Mouse (Mus musculus) heart, adult 2 months (tissue): ENCODE results near the gene Lrrc49. TPM values are rescaled to one million over a fixed set of nuclear protein-coding genes. Genes with fewer than 3 reads are reported as not detected.
A peak's percentile ranks its signal among the peaks of the same experiment; 100 is the strongest.

ENCODE experiments used
- DNase-seq, 2 experiments: peaks; one replicate each; pipeline ENCODE4 v3.0.0; 2021
- H3K27ac ChIP-seq: fragments of 200-600 bp; 2 replicates; pipeline ENCODE4 v1.8.1; 2022
- H3K27me3 ChIP-seq: fragments of 200-500 bp; 2 replicates; pipeline ENCODE4 v1.6.1; 2012; ENCODE audit warnings: mild to moderate bottlenecking, low read length, inconsistent platforms, mixed read lengths; ENCODE audit not compliant: control insufficient read depth, insufficient read depth
- H3K36me3 ChIP-seq: fragments of 200-500 bp; 2 replicates; pipeline ENCODE4 v1.6.1; 2012; ENCODE audit warnings: low read length, inconsistent platforms; ENCODE audit not compliant: control insufficient read depth, insufficient read depth
- H3K4me1 ChIP-seq: fragments of 200-500 bp; 2 replicates; pipeline ENCODE4 v1.6.1; 2011; ENCODE audit warnings: low read length; ENCODE audit not compliant: control insufficient read depth, insufficient read depth
- H3K4me3 ChIP-seq: fragments of 200-600 bp; 2 replicates; pipeline ENCODE4 v1.8.1; 2022
- H3K79me2 ChIP-seq: fragments of 200-500 bp; replicated peaks from 2 replicates; pipeline ENCODE4 v1.6.1; 2012; ENCODE audit warnings: mild to moderate bottlenecking, inconsistent platforms, low read length, moderate library complexity, mixed read lengths; ENCODE audit not compliant: control insufficient read depth, insufficient read depth
- H3K9ac ChIP-seq: fragments of 200-500 bp; 2 replicates; pipeline ENCODE4 v1.6.1; 2012; ENCODE audit warnings: low read depth, mild to moderate bottlenecking, control low read depth, inconsistent platforms, low read length, mixed read lengths
- CTCF ChIP-seq: fragments of 200-600 bp; IDR thresholded peaks from 2 replicates; pipeline ENCODE4 v1.8.1; 2022; ENCODE audit warnings: antibody characterized with exemption, mild to moderate bottlenecking, moderate library complexity
- EP300 ChIP-seq: fragments of 200-500 bp; IDR thresholded peaks from 2 replicates; pipeline ENCODE4 v1.6.1; 2011; ENCODE audit warnings: low read depth, low read length, control low read depth; ENCODE audit not compliant: insufficient read depth
- POLR2A ChIP-seq: fragments of 200-500 bp; IDR thresholded peaks from 2 replicates; pipeline ENCODE4 v1.6.1; 2011; ENCODE audit warnings: mild to moderate bottlenecking, low read depth, low read length, control low read depth; ENCODE audit not compliant: insufficient read depth
- WGBS: fragments of 180-500 bp; shearing (Covaris S2); methylation state at CpG from one replicate; pipeline ENCODE4 v1.1.7; 2018; 5-methylcytosine and 5-hydroxymethylcytosine counted together
- intact Hi-C: fragments of 180-260 bp; cut with DNase I; formaldehyde crosslinking; loops from one replicate; pipeline ENCODE4 v1.15.1; 2025
- polyA plus RNA-seq: library from polyadenylated mRNA; depleted of rRNA; stranded (reverse); fragments of >200 nt; gene quantifications from 2 replicates; pipeline ENCODE4 v1.2.3, GENCODE M21; 2012
- total RNA-seq, 2 experiments: library from RNA; stranded (reverse); gene quantifications; 2 replicates each; pipeline ENCODE4 v1.2.3; 2021

Gene Lrrc49
- total and polyA plus RNA-seq, 3 experiments = 2.1 to 3.7 (median 3.7) TPM

GRCm38 (mm10) chr9:60687415-60687814, 543 bp downstream of the Lrrc49 start:
- peak overlapping the region; percentile 61 for H3K4me3 ChIP-seq
- TF ChIP-seq POLR2A (no peak), CTCF (peak; percentile 63)
- no peaks in the 10 kb centered on the region for H3K36me3 ChIP-seq
- intact Hi-C loops = loop anchor here (2.0 kb wide), 1 partner anchor 443 kb away; no protein-coding TSS in a partner anchor
- H3K27ac ChIP-seq = peak overlapping the region; percentile 75
- 1% methylated on average over 7 of the region's 7 CpGs for WGBS
- no peaks in the 10 kb centered on the region; the same call in 1 of the 2 replicates for H3K4me1 ChIP-seq
- H3K27me3 ChIP-seq = no peaks in the 10 kb centered on the region
- DNase-seq = no peak
- H3K79me2 ChIP-seq = no peaks in the 10 kb centered on the region; the same call in 1 of the 2 replicates
- H3K9ac ChIP-seq = peak overlapping the region; percentile 37

DNA sequence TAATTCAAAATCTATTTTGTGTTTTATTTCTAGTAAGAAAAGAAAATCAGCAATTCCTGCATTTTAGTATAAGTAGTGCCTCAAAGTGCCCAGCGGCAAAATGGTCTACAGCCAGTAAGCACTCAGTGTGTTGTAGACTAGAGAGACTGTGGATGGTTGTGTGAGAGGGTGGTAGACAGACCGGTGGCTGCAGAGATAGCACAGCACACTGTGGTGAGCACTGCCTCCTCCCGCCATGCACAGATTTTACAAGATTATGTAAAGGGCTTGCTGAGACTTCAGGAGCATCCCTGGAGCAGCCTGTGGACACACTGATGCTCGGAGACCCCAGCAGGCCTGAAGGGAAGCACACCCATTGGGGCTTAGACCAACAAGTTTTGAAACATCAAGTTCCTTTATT, 5.2 kb downstream of the Lrrc49 start:
- WGBS = 87% methylated on average over 4 of the region's 4 CpGs
- Histone ChIP-seq H3K4me3 (no peak overlapping the region), H3K27ac (no peak overlapping the region), H3K27me3 (no peaks in the 10 kb centered on the region), H3K9ac (no peak overlapping the region), H3K4me1 (no peaks in the 10 kb centered on the region), H3K79me2 (no peaks in the 10 kb centered on the region; the same call in 1 of the 2 replicates), H3K36me3 (no peaks in the 10 kb centered on the region)
- DNase-seq = no peak
- intact Hi-C loops = no loop called here
- TF ChIP-seq CTCF = no peak
- no peak for TF ChIP-seq POLR2A
- no peak for TF ChIP-seq EP300

DNA sequence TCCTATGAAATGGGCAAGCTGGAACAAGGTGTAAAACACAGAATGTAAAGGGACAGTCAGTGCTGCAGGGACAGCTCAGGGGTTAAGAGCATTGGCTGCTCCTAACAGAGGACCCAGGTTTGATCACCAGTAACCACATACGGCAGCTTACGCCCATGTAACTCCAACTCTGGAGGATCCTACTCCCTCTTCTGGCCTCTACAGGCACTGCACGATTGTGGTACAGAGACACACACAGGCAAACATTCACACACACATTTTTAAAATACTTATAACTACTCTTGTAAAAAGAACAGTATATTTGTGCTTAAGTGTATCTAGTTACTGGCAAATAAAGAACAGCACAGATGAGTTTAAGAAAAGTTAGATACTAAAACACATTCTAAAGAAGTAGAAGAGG, 7.0 kb downstream of the Lrrc49 start:
- H3K27ac ChIP-seq = no peak overlapping the region
- peak; percentile 18 for TF ChIP-seq CTCF
- TF ChIP-seq POLR2A = no peak
- TF ChIP-seq EP300 = no peak
- no peaks in the 10 kb centered on the region for H3K27me3 ChIP-seq
- intact Hi-C loops = no loop called here
- no peak for DNase-seq
- H3K4me3 ChIP-seq = no peak overlapping the region
- H3K36me3 ChIP-seq = no peaks in the 10 kb centered on the region
- 94% methylated on average over 3 of the region's 3 CpGs for WGBS
- H3K79me2 ChIP-seq = no peaks in the 10 kb centered on the region; the same call in 1 of the 2 replicates
- no peaks in the 10 kb centered on the region for H3K4me1 ChIP-seq
- no peak overlapping the region for H3K9ac ChIP-seq

DNA sequence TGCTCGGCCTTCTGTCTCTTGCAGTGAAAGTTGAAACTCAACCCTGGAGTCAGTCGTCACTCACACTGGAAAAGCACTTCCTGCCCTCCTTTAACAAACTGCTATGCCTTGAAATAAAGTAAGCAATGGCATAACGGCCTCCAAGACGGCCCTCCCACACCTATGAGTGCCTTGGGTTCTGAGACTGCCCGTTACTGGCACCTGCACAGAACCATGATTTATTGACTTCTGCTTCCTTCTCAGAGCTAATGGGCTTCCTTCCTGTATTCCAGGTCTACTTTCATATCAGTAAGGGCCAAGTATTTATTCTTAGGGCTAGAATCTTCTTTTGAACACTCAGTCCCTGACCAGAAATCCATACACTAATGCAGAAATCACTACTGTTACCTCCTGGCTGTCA, 9.0 kb downstream of the Lrrc49 start:
- Histone ChIP-seq H3K27me3 (no peaks in the 10 kb centered on the region), H3K4me1 (no peaks in the 10 kb centered on the region), H3K79me2 (no peaks in the 10 kb centered on the region), H3K9ac (no peak overlapping the region), H3K27ac (no peak overlapping the region), H3K36me3 (no peaks in the 10 kb centered on the region), H3K4me3 (no peak overlapping the region)
- WGBS = 69% methylated on average over 5 of the region's 5 CpGs
- TF ChIP-seq CTCF (no peak), POLR2A (no peak), EP300 (no peak)
- intact Hi-C loops = loop anchor here (5.0 kb wide), 1 partner anchor 72 kb away; no protein-coding TSS in a partner anchor
- no peak for DNase-seq

- H3K4me1 ChIP-seq = no peaks in the 10 kb centered on the region
- H3K79me2 ChIP-seq = no peaks in the 10 kb centered on the region
- 90% methylated on average over 4 of the region's 4 CpGs for WGBS
- H3K4me3 ChIP-seq = no peak overlapping the region
- H3K36me3 ChIP-seq = no peaks in the 10 kb centered on the region
- H3K27ac ChIP-seq = no peak overlapping the region
- no peak overlapping the region for H3K9ac ChIP-seq
- intact Hi-C loops = loop anchor here (5.0 kb wide), 1 partner anchor 69 kb away; no protein-coding TSS in a partner anchor
- no peaks in the 10 kb centered on the region for H3K27me3 ChIP-seq
- no peak for DNase-seq
- TF ChIP-seq EP300 = no peak
Observed at GRCm38 (mm10) chr9:60676429-60676828, 11.5 kb downstream of the Lrrc49 start.

- intact Hi-C loops = loop anchor here (5.0 kb wide), 1 partner anchor 67 kb away; no protein-coding TSS in a partner anchor
- DNase-seq = no peak
- TF ChIP-seq EP300 (no peak), CTCF (peak; percentile 50)
- Histone ChIP-seq H3K4me3 (no peak overlapping the region), H3K36me3 (no peaks in the 10 kb centered on the region), H3K27ac (no peak overlapping the region), H3K9ac (no peak overlapping the region), H3K4me1 (no peaks in the 10 kb centered on the region), H3K27me3 (no peaks in the 10 kb centered on the region), H3K79me2 (no peaks in the 10 kb centered on the region)
Observed at GRCm38 (mm10) chr9:60674780-60675179, 13.2 kb downstream of the Lrrc49 start.
